Mouse (Mus musculus) liver, postnatal 0 days (tissue): Measurements from ENCODE around the gene Nanog. TPM values are rescaled to one million over a fixed set of nuclear protein-coding genes. Genes with fewer than 3 reads are reported as not detected.
"Not testable (repeated sequence)": the region's sequence is repeated elsewhere in the genome, so short reads cannot be mapped to it uniquely, and the experiment has no call there.

ENCODE experiments used
- ATAC-seq: fragments of 200-750 bp; cut with Nextera tagmentation; 2 replicates; pipeline ENCODE4 v1.8.0; 2017; ENCODE audit warnings: mild to moderate bottlenecking, moderate library complexity
- DNase-seq: peaks from one replicate; pipeline ENCODE4 v3.0.0-alpha.2; 2016
- H3K27ac ChIP-seq: fragments of 300-500 bp; sonication (generic); 2 replicates; pipeline ENCODE4 v1.5.1; 2014; ENCODE audit warnings: antibody characterized with exemption, moderate library complexity, mild to moderate bottlenecking, low read depth
- H3K27me3 ChIP-seq: fragments of 300-500 bp; sonication (generic); 2 replicates; pipeline ENCODE4 v1.6.1; 2014; ENCODE audit warnings: low read length, control low read depth, mixed read lengths; ENCODE audit not compliant: insufficient read depth
- H3K36me3 ChIP-seq: fragments of 300-500 bp; sonication (generic); replicated peaks from 2 replicates; pipeline ENCODE4 v1.6.1; 2014; ENCODE audit warnings: mild to moderate bottlenecking, control low read depth, low read length, moderate library complexity, mixed read lengths; ENCODE audit not compliant: insufficient read depth
- H3K4me1 ChIP-seq: fragments of 300-500 bp; sonication (generic); 2 replicates; pipeline ENCODE4 v1.6.1; 2014; ENCODE audit warnings: antibody characterized with exemption, mild to moderate bottlenecking, control low read depth; ENCODE audit not compliant: insufficient read depth
- H3K4me2 ChIP-seq: fragments of 300-500 bp; sonication (generic); 2 replicates; pipeline ENCODE4 v1.6.1; 2014; ENCODE audit warnings: low read depth, mild to moderate bottlenecking, low read length, moderate library complexity, mixed read lengths
- H3K4me3 ChIP-seq: fragments of 300-500 bp; sonication (generic); 2 replicates; pipeline ENCODE4 v1.5.1; 2014; ENCODE audit warnings: low read depth, low read length
- H3K9ac ChIP-seq: fragments of 300-500 bp; sonication (generic); replicated peaks from 2 replicates; pipeline ENCODE4 v1.6.1; 2014; ENCODE audit warnings: mild to moderate bottlenecking, moderate library complexity
- H3K9me3 ChIP-seq: fragments of 300-500 bp; sonication (generic); 2 replicates; pipeline ENCODE4 v1.6.1; 2016; ENCODE audit warnings: mild to moderate bottlenecking, control low read depth, low read length, mixed read lengths
- CTCF ChIP-seq: sonication (generic); IDR thresholded peaks from 2 replicates; pipeline ENCODE4 v1.5.1; 2016; ENCODE audit warnings: antibody characterized with exemption, low read depth
- EP300 ChIP-seq: IDR thresholded peaks from 2 replicates; pipeline ENCODE4 v1.6.1; 2016; ENCODE audit warnings: antibody characterized with exemption, low read depth, mild to moderate bottlenecking
- WGBS: fragments of 180-500 bp; shearing (Covaris S2); extraction: QIAGEN DNeasy Blood & Tissue Kit; methylation state at CpG from one replicate; pipeline ENCODE4 v1.1.7; 2014; ENCODE audit not compliant: insufficient replicate concordance; 5-methylcytosine and 5-hydroxymethylcytosine counted together
- polyA plus RNA-seq: library from polyadenylated mRNA; unstranded; fragments of >200 nt; fragmentation: Nextera tagmentation; extraction: Ambion mirVana; gene quantifications from 2 replicates; pipeline ENCODE4 v1.2.1, GENCODE M21; 2015

Gene Nanog
- polyA plus RNA-seq, 1 experiment from 2014 or later, result not detected

DNA sequence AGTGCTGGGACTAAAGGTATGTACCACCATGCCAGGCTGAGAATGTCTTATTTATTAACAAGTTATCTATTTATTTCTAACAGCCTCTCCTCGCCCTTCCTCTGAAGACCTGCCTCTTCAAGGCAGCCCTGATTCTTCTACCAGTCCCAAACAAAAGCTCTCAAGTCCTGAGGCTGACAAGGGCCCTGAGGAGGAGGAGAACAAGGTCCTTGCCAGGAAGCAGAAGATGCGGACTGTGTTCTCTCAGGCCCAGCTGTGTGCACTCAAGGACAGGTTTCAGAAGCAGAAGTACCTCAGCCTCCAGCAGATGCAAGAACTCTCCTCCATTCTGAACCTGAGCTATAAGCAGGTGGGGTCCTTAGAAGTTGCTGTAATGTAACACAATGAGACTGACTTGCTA, 4.2 kb downstream of the Nanog start:
- Histone ChIP-seq H3K27ac (no peak overlapping the region), H3K4me2 (no peak overlapping the region), H3K9me3 (no peaks in the 10 kb centered on the region), H3K4me1 (no peaks in the 10 kb centered on the region), H3K4me3 (no peak overlapping the region), H3K27me3 (no peaks in the 10 kb centered on the region), H3K9ac (no peak overlapping the region), H3K36me3 (no peaks in the 10 kb centered on the region)
- ATAC-seq, result no peak
- TF ChIP-seq CTCF (no peak), EP300 (no peak)
- no peak for DNase-seq
- WGBS, result 68% methylated on average over 2 of the region's 2 CpGs

DNA sequence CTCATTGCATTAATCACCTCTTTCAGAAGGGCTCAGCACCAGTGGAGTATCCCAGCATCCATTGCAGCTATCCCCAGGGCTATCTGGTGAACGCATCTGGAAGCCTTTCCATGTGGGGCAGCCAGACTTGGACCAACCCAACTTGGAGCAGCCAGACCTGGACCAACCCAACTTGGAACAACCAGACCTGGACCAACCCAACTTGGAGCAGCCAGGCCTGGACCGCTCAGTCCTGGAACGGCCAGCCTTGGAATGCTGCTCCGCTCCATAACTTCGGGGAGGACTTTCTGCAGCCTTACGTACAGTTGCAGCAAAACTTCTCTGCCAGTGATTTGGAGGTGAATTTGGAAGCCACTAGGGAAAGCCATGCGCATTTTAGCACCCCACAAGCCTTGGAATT, 5.8 kb downstream of the Nanog start:
- H3K36me3 ChIP-seq, H3K27ac ChIP-seq, ATAC-seq, DNase-seq, H3K4me1 ChIP-seq, H3K9me3 ChIP-seq, H3K9ac ChIP-seq, H3K4me3 ChIP-seq, H3K4me2 ChIP-seq, H3K27me3 ChIP-seq: not testable (repeated sequence)
- WGBS, result 88% methylated on average over 7 of the region's 7 CpGs

DNA sequence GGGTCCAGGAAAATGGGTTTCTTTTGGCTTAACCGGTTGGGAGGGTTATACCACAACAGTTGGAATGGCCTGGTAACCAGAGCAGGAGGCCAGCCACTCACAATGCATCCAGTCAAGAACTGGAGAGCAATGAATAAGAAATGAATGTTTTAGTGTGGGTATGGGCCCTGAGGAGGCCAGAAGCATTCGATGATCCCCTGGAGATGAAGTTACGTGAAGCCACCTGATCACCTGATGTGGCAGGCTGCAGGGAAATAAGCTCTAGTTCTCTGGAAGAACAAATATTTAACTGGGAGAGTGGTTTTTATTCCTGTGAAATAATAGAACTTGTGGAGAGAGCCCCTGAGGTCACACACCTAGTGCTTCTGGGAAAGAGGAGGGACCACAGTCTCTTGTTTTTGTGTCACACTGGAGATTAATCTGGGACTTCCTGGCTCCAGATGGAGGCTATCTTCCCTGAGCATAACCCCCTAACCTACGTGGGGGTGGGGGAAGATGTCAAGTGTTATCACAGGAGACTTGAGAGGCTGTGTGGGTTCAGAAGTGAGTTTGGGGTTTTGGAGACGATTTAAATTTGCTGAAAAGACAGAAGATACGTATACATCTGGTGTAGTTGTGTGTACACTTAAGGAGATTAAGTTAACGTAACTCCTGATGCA, 7.5 kb downstream of the Nanog start:
- no peak overlapping the region for H3K9ac ChIP-seq
- ATAC-seq (no peak), DNase-seq (no peak)
- no peak overlapping the region for H3K4me2 ChIP-seq
- WGBS, result 43% methylated on average over 7 of the region's 7 CpGs
- H3K27ac ChIP-seq, result no peak overlapping the region
- no peaks in the 10 kb centered on the region for H3K9me3 ChIP-seq
- H3K36me3 ChIP-seq, result no peaks in the 10 kb centered on the region
- H3K27me3 ChIP-seq, result no peaks in the 10 kb centered on the region
- TF ChIP-seq EP300, result no peak
- TF ChIP-seq CTCF, result no peak
- H3K4me1 ChIP-seq, result no peaks in the 10 kb centered on the region
- H3K4me3 ChIP-seq, result no peak overlapping the region

DNA sequence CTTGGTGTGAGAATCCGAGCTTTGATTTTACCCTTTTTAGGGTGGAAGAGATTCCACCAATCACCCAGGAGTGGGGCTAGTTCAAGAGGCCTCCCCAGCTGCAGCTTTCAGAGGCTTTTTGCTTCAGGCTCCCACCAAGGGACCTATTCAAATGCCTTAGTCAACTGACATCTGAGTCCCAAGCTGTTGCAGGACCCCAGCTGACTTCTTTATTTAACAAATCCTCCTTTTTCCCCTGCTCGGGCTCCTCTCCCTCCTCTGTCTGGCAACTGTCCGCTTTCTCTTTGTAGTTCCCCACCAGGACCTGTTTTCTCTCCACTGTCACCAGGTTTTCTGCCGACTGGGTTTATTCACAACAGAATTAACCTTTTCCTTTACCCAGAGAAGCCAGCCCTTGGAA, 8.6 kb downstream of the Nanog start:
- H3K4me2 ChIP-seq, result no peak overlapping the region
- H3K4me3 ChIP-seq, result no peak overlapping the region
- no peaks in the 10 kb centered on the region for H3K4me1 ChIP-seq
- H3K27me3 ChIP-seq, result no peaks in the 10 kb centered on the region
- no peak for DNase-seq
- no peak for ATAC-seq
- no peaks in the 10 kb centered on the region for H3K36me3 ChIP-seq
- H3K9me3 ChIP-seq, result no peaks in the 10 kb centered on the region
- no peak overlapping the region for H3K27ac ChIP-seq
- TF ChIP-seq EP300, result no peak
- no peak for TF ChIP-seq CTCF
- no peak overlapping the region for H3K9ac ChIP-seq
- WGBS, result 45% methylated on average over 4 of the region's 4 CpGs

DNA sequence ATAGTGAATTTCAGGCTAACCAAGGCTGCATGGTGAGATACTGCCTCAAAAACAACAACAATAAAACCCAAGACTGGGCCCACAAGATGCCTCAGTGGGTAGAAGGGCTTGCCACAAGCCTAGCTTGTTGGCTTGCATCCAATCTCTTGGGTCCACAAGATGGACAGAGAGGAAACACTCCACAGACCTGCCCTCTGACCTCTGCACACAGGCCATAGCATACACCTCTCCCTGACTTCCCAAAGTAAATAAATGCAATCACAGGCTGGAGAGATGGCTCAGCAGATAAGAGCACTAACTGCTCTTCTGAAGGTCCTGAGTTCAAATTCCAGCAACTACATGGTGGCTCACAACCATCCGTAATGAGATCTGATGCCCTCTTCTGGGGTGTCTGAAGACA, 10.9 kb downstream of the Nanog start:
- ATAC-seq, result not testable (repeated sequence)
- 57% methylated on average over 1 of the region's 1 CpGs for WGBS

DNA sequence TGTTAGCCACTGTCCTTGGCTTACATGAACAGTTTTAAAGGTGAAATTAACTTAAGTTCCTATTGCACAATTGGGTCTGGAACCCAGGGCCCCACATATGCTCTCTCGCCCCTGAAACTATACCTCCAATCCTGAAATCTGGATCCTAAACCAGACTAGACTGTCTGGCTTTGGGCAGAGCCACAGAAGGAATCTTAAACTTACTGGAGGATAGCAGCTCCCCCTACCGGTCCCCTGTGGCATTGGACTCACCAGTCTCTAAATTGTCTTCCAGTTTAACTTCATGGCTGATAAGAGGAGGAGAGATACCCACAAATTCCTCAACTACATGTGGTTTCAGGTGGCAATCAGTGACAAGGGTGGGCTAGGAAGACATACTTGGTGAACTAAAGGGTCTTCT, 12.7 kb downstream of the Nanog start:
- no peak overlapping the region for H3K9ac ChIP-seq
- H3K4me1 ChIP-seq, result no peaks in the 10 kb centered on the region
- no peaks in the 10 kb centered on the region for H3K27me3 ChIP-seq
- H3K27ac ChIP-seq, result no peak overlapping the region
- WGBS, result 18% methylated on average over 2 of the region's 2 CpGs
- no peak overlapping the region for H3K4me2 ChIP-seq
- peak; percentile 80 for TF ChIP-seq CTCF
- no peak for TF ChIP-seq EP300
- H3K9me3 ChIP-seq, result no peaks in the 10 kb centered on the region
- no peak for ATAC-seq
- peak; percentile 67 for DNase-seq
- no peak overlapping the region for H3K4me3 ChIP-seq
- no peaks in the 10 kb centered on the region for H3K36me3 ChIP-seq

More for the DNA sequence above, 10.9 kb downstream of the Nanog start:
- not testable (repeated sequence) for H3K4me1 ChIP-seq, H3K9ac ChIP-seq, H3K27ac ChIP-seq, H3K36me3 ChIP-seq, H3K9me3 ChIP-seq, H3K4me3 ChIP-seq, H3K4me2 ChIP-seq, DNase-seq, H3K27me3 ChIP-seq

DNA sequence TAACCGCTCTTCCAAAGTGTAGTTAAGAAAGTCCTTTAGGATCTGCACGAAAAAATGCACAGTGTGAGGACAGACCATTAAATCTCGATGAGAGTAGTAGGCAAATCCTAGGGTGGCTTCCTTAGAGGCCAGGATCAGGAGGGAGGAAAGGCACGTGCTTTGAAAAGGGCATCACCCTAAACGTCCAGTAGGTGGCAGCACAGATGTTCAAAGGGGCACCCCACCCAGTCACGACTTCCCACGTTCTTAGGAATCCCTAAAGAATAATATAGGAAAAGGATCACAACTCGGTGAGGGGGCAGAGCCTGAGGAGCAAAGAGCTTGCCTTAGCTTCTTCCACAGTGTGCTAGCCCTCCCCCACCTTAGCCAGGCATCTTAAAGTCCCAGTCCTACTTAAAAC, 32.7 kb downstream of the Nanog start:
- 14% methylated on average over 8 of the region's 8 CpGs for WGBS
- Histone ChIP-seq H3K4me2 (peak overlapping the region; percentile 43), H3K4me3 (peak overlapping the region; percentile 15), H3K36me3 (no peaks in the 10 kb centered on the region; the same call in 1 of the 2 replicates), H3K27me3 (peaks cover 20% of the 10 kb centered on the region), H3K9me3 (no peaks in the 10 kb centered on the region), H3K9ac (no peak overlapping the region), H3K27ac (no peak overlapping the region), H3K4me1 (peaks cover 9% of the 10 kb centered on the region; the same call in 1 of the 2 replicates)
- no peak for TF ChIP-seq EP300
- TF ChIP-seq CTCF, result peak; percentile 86
- peak; percentile 71 for DNase-seq
- 0 out of 2 replicates have a peak, but pooled peaks have one; percentile 51 for ATAC-seq
